Mouse (Mus musculus): Measurements from ENCODE around the gene Rab3a. TPM values are rescaled to one million over a fixed set of nuclear protein-coding genes. Genes with fewer than 3 reads are reported as not detected.
A peak's percentile ranks its signal among the peaks of the same experiment; 100 is the strongest.

Rab3a gene
- 3.2 and 3.3 TPM in 2 replicates for polyA plus RNA-seq (2015; fragmentation: Nextera tagmentation; extraction: Ambion mirVana)

DNA sequence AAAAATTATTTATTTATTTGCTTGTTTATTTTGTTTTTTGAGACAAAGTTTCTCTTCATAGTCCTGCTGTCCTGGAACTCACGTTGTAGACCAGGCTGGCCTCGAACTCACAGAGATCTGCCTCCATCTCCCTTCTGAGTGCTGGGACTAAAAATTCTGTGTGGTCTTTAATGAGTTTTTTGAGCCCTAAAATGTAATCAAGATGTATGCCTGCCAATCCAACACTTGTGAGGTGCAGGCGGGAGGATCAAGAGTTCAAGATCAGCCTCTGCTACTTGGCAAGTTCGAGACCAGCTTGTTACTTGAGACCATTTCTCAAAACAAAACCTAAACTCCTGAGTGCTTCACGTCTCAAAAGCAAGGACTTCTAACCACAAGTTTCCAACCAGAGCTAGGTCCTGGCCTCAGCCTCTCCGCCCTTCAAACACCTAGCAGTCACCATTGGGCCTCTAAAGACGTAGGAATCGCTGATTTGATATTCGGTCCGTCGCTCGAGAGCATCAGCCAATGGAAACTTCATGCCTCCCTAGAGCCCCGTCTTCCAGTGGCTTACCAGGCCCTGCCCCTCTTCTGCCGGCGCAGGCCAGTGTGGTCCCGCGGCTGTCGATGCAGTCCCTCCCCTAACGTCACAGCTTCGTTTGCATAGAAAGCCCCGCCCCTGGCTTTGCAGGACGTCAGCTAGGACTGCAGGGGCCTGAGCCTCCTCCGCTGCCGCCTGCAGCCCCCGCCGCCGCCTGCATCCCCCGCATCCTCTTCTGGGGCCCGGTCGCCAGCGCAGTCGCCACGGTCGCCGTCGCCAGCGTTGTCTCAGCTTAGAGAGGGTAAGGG, at the start of gene Rab3a:
Gene Rab3a (plus strand): TSS at position 637 of the 828 bp plus-strand sequence.
- peak; percentile 98 for ATAC-seq
- Histone ChIP-seq H3K4me2 (ENCODE audit: low read depth, low read length) (peak within 1 kb of the TSS; percentile 94), H3K36me3 (replicated peaks; ENCODE audit: insufficient read depth, low read length) (peaks cover 11% of the 10 kb centered on the region), H3K9me3 (ENCODE audit: low read length) (no peaks in the 10 kb centered on the region), H3K9ac (replicated peaks) (peak within 1 kb of the TSS; percentile 77), H3K4me1 (ENCODE audit: insufficient read depth) (peaks cover 29% of the 10 kb centered on the region), H3K4me3 (ENCODE audit: low read depth, low read length) (peak within 1 kb of the TSS; percentile 73), H3K27me3 (ENCODE audit: insufficient read depth, low read length) (0 out of 2 replicates have a peak, but pooled peaks cover under 1% of the 10 kb centered on the region), H3K27ac (ENCODE audit: low read depth) (peak within 1 kb of the TSS; percentile 84)
- DNase-seq, result peak; percentile 95
- 6% methylated on average over 37 of the region's 37 CpGs for WGBS (ENCODE audit: insufficient replicate concordance)
- TF ChIP-seq EP300 (IDR thresholded peaks at IDR 0.05; ENCODE audit: low read depth), result no peak
- TF ChIP-seq CTCF (IDR thresholded peaks at IDR 0.05; ENCODE audit: low read depth), result no peak

DNA sequence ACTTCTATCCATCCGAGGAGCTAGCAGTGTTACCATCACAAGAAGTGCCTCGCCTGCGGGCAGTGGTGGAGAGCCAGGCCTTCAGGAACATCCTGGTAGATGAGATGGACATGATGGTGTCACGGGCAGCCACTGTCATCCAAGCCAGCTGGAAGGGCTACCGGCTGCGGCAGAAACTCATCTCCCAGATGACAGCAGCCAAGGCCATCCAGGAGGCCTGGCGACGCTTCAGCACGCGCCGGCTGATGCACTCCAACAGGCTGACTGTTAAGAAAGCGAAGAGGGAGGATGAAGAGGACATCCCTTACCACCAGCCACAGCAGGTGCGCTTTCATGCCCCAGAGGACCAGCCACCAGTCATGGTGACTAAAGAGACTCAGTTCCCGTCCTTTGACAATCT, 46.2 kb upstream of the Rab3a start:
- H3K36me3 ChIP-seq (replicated peaks; ENCODE audit: insufficient read depth, low read length), result no peaks in the 10 kb centered on the region
- ATAC-seq (no peak), DNase-seq (no peak)

DNA sequence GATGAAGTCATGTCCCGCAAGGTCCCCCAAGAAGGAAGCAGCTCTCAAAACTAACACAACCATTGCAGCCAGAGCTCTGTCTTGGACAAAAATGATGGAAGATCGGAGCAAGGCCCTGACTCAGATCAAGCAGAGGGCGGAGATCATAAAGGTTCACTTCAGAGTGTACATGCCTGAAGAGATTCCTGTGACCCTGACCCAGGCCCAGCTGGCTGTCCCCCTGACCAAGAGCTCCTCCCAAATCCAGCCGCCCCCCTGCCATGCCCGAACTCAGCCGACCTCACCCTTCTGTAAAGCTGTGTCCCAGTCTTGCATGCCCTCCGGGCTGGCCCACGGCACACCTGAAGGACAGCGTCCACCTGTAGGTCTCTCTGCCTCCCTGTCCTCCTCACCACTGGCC, 44.7 kb upstream of the Rab3a start:
- Histone ChIP-seq H3K4me2 (ENCODE audit: low read depth, low read length) (no peak overlapping the region), H3K4me3 (ENCODE audit: low read depth, low read length) (no peak overlapping the region), H3K27me3 (ENCODE audit: insufficient read depth, low read length) (no peaks in the 10 kb centered on the region), H3K9ac (replicated peaks) (no peak overlapping the region), H3K4me1 (ENCODE audit: insufficient read depth) (no peaks in the 10 kb centered on the region), H3K27ac (ENCODE audit: low read depth) (no peak overlapping the region), H3K36me3 (replicated peaks; ENCODE audit: insufficient read depth, low read length) (no peaks in the 10 kb centered on the region), H3K9me3 (ENCODE audit: low read length) (no peaks in the 10 kb centered on the region)
- TF ChIP-seq EP300 (IDR thresholded peaks at IDR 0.05; ENCODE audit: low read depth), result no peak
- TF ChIP-seq CTCF (IDR thresholded peaks at IDR 0.05; ENCODE audit: low read depth), result no peak
- WGBS (ENCODE audit: insufficient replicate concordance), result 78% methylated on average over 9 of the region's 9 CpGs
- ATAC-seq, result no peak
- DNase-seq, result no peak

More for the DNA sequence above, 46.2 kb upstream of the Rab3a start:
- WGBS (ENCODE audit: insufficient replicate concordance), result 78% methylated on average over 14 of the region's 14 CpGs
- Histone ChIP-seq H3K4me2 (ENCODE audit: low read depth, low read length) (no peak overlapping the region), H3K4me1 (ENCODE audit: insufficient read depth) (no peaks in the 10 kb centered on the region), H3K27me3 (ENCODE audit: insufficient read depth, low read length) (no peaks in the 10 kb centered on the region), H3K9ac (replicated peaks) (no peak overlapping the region), H3K27ac (ENCODE audit: low read depth) (no peak overlapping the region), H3K4me3 (ENCODE audit: low read depth, low read length) (no peak overlapping the region), H3K9me3 (ENCODE audit: low read length) (no peaks in the 10 kb centered on the region)
- TF ChIP-seq CTCF (IDR thresholded peaks at IDR 0.05; ENCODE audit: low read depth) (no peak), EP300 (IDR thresholded peaks at IDR 0.05; ENCODE audit: low read depth) (no peak)

DNA sequence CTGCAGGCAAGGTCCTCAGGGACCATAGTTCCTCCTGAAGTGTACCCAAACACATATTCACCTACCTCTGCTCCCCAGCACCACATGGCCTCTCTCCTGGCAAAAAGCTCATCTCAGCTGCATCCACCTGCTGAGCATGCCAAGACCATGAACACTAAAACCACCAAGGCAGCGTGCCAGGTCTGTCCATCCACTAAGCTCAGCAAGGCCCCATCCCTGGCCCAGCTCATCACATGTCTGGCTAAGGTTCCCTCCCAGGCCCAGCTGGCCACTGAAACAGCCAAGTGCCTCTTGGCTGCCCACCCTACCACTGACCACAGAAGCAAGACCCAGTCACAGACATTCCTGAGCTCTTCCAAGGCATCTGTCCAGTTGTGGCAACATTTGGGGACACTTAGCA, 44.2 kb upstream of the Rab3a start:
- no peak for ATAC-seq
- H3K9ac ChIP-seq (replicated peaks), result no peak overlapping the region
- TF ChIP-seq EP300 (IDR thresholded peaks at IDR 0.05; ENCODE audit: low read depth) (no peak), CTCF (IDR thresholded peaks at IDR 0.05; ENCODE audit: low read depth) (no peak)
- H3K4me3 ChIP-seq (ENCODE audit: low read depth, low read length), result no peak overlapping the region
- H3K36me3 ChIP-seq (replicated peaks; ENCODE audit: insufficient read depth, low read length), result no peaks in the 10 kb centered on the region
- WGBS (ENCODE audit: insufficient replicate concordance), result 100% methylated on average over 1 of the region's 1 CpGs
- DNase-seq, result no peak
- no peaks in the 10 kb centered on the region for H3K4me1 ChIP-seq (ENCODE audit: insufficient read depth)
- H3K27ac ChIP-seq (ENCODE audit: low read depth), result no peak overlapping the region
- H3K27me3 ChIP-seq (ENCODE audit: insufficient read depth, low read length), result no peaks in the 10 kb centered on the region
- H3K9me3 ChIP-seq (ENCODE audit: low read length), result no peaks in the 10 kb centered on the region
- H3K4me2 ChIP-seq (ENCODE audit: low read depth, low read length), result no peak overlapping the region

DNA sequence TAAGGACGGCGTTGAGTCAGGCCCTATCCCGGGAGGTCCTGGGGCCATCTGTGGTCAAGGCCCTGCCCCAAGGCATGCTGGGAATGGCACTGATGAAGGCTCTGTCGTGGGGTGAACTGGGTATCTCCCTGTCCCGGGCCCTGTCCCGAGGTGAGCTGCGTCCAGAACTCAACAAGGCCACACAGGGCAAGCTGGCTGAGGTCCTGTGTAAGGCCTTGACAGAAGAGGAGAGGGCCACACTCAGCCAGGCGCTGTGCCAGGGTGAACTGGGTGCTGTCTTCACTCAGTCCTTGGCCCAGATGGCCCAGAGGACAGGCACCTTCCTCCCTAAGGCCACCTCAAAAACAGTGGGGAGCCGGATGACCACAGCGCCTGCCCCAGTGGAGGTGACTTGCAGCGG, 43.4 kb upstream of the Rab3a start:
- Histone ChIP-seq H3K27me3 (ENCODE audit: insufficient read depth, low read length) (no peaks in the 10 kb centered on the region), H3K9me3 (ENCODE audit: low read length) (no peaks in the 10 kb centered on the region), H3K27ac (ENCODE audit: low read depth) (no peak overlapping the region), H3K36me3 (replicated peaks; ENCODE audit: insufficient read depth, low read length) (no peaks in the 10 kb centered on the region), H3K9ac (replicated peaks) (no peak overlapping the region), H3K4me3 (ENCODE audit: low read depth, low read length) (no peak overlapping the region), H3K4me1 (ENCODE audit: insufficient read depth) (no peaks in the 10 kb centered on the region), H3K4me2 (ENCODE audit: low read depth, low read length) (no peak overlapping the region)
- 79% methylated on average over 11 of the region's 11 CpGs for WGBS (ENCODE audit: insufficient replicate concordance)
- no peak for TF ChIP-seq EP300 (IDR thresholded peaks at IDR 0.05; ENCODE audit: low read depth)
- DNase-seq, result no peak
- no peak for ATAC-seq

DNA sequence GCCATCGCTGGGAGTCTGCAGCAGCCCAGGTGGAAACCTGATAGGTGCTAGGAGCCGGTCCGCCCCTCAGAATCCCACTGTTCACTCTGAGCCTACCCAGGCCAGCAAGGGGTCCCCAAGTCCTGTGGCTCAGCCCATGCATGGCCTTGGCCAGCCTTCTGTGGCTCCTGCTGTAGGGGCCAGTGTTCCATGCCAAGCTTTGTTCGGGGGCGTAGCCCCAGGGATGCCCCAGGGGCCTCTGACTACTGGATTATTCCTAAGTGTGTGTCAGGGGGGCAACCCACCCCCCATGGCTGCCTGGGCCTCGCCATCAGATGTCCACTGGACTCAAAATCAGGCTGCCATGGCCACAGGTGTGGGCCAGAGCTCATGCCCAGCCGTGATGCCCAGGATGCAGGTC, 40.5 kb upstream of the Rab3a start:
- H3K27me3 ChIP-seq (ENCODE audit: insufficient read depth, low read length), result no peaks in the 10 kb centered on the region
- no peaks in the 10 kb centered on the region for H3K36me3 ChIP-seq (replicated peaks; ENCODE audit: insufficient read depth, low read length)
- H3K4me2 ChIP-seq (ENCODE audit: low read depth, low read length), result no peak overlapping the region
- DNase-seq (no peak), ATAC-seq (no peak)
- no peak overlapping the region for H3K27ac ChIP-seq (ENCODE audit: low read depth)
- TF ChIP-seq EP300 (IDR thresholded peaks at IDR 0.05; ENCODE audit: low read depth) (no peak), CTCF (IDR thresholded peaks at IDR 0.05; ENCODE audit: low read depth) (no peak)
- peaks cover 4% of the 10 kb centered on the region; the same call in 1 of the 2 replicates for H3K4me1 ChIP-seq (ENCODE audit: insufficient read depth)
- H3K4me3 ChIP-seq (ENCODE audit: low read depth, low read length), result no peak overlapping the region
- H3K9me3 ChIP-seq (ENCODE audit: low read length), result no peaks in the 10 kb centered on the region
- H3K9ac ChIP-seq (replicated peaks), result no peak overlapping the region
- WGBS (ENCODE audit: insufficient replicate concordance), result 82% methylated on average over 7 of the region's 7 CpGs

Data from liver, postnatal 0 days (tissue).